Mouse (Mus musculus): ENCODE measurements around the gene Tax1bp3.

Tax1bp3 gene

DNA sequence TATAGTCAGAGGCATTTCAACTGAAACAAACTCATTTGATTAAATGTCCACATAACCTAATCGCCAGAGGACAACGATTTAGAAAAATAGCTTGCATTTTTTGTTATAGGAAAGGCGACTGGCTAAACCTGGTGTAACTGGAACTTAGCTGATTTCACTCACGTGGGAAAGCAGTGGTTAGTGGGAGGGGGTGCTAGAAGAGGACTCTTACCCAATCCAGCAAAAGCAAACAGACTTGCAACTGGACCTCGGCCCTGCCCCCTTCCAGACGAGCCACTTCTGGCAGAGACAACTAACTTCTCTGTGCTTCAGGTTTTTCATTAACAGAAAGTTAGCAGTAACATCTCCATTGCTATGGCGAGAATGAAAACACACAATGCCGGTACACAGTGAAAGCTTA is 1.3 kb upstream of the Tax1bp3 start:
- DNase-seq (ENCODE audit: inconsistent ontology term): no peak

DNA sequence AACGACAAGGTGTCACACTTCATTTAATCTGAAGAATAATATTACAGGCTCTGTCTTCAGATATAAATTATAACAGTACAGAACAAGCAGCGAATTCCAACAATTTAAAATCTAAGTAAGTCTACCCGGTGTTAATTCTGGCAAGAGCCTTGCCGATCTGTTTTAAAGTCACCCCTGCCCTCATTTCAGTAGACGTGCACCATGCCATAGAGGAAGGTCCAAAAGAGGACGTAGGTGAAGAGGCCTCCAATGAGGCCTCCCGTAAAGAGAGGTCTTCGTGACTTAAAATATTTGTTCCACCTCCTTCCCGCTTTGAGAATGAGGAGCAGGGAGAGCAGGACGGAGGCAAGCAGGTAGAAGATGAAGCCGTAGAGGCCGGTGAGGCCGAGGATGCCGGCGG is 697 bp upstream of the Tax1bp3 start:
- DNase-seq (ENCODE audit: inconsistent ontology term): no peak

GRCm38 (mm10) chr11:73177509-73177875 is 609 bp downstream of the Tax1bp3 start:
- peak; percentile 97 for DNase-seq (ENCODE audit: inconsistent ontology term)

GRCm38 (mm10) chr11:73177895-73178294 is 1.0 kb downstream of the Tax1bp3 start:
- no peak for DNase-seq (ENCODE audit: inconsistent ontology term)

DNA sequence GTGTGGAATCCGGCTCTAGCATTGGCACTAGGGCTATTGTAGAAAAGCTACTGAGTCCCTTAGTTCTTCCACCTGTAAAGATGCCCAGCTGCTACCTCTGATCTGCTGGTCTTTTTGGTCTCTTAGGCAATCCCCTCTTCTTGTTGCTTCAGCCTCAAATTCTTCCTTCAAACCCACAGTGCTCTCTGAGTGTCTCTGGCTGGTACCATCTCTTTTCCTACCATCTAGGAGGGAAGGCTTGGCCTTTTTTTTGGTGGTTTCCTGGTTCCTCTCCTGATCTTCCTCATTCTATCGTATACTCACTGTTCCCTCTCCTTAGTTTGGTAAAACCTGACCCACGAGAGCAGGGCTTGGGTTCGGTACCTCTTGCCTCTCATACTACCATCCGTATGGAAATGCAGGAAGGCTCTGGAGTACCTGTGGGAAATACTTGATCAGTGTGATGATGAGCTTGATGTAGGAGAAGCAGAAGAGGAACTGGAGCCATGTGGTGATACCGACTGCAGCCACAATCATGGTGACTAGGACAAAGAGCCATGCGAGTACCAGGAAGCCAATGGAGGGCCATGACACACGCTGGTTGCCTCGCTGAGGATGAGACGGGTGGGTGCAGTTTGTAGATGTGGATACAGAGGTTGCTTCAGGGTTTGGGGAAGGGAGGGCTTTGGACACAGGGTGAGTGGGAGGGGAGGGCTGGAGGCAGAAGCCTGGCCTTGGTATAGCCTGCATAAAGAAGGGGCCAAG is 9.2 kb downstream of the Tax1bp3 start:
- no peak for DNase-seq (ENCODE audit: inconsistent ontology term)

GRCm38 (mm10) chr11:73187231-73187630 is 10.3 kb downstream of the Tax1bp3 start:
- no peak for DNase-seq (ENCODE audit: inconsistent ontology term)

DNA sequence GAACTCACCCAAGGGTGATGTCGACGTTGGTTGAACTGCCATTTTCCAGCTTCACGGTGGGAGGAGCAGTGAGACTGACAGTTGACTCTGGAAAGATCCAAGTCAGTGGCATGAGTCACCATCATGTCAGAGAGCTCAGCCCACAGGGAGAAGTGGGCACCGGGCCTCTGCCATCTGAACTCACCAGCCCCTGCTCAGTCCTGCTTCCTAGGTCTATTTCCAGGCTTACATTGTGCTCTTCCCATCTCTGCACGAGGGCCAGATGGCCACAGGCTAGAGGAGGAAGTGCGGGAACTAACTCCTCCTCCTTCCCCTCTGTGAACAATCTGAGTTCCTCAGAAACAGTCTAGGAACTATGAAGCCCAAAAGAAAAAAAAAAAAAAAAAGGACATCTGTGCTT is 16.2 kb downstream of the Tax1bp3 start:
- no peak for DNase-seq (ENCODE audit: inconsistent ontology term)

DNA sequence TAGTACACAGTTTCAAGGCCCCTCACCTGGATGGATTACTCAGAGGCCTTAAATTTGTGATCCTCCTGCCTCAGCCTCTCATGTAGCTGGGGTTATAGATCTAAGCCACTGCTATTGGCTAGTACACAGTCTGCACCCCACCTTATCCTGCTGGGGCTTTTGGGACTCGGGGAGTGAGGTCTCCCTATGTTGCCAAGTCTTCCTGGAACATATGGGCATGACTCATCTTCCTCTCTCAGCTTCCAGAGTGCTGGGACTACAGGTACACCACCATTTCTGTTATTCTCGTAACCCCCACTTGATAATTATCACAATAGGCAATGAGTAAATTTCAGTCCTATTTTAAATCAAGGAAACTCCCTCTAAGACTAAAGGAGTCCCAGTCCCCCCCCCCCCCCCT is 17.6 kb downstream of the Tax1bp3 start:
- no peak for DNase-seq (ENCODE audit: inconsistent ontology term)

- DNase-seq (ENCODE audit: inconsistent ontology term): no peak
These were observed 21.3 kb downstream of the Tax1bp3 start for GRCm38 (mm10) chr11:73198190-73198589.

DNA sequence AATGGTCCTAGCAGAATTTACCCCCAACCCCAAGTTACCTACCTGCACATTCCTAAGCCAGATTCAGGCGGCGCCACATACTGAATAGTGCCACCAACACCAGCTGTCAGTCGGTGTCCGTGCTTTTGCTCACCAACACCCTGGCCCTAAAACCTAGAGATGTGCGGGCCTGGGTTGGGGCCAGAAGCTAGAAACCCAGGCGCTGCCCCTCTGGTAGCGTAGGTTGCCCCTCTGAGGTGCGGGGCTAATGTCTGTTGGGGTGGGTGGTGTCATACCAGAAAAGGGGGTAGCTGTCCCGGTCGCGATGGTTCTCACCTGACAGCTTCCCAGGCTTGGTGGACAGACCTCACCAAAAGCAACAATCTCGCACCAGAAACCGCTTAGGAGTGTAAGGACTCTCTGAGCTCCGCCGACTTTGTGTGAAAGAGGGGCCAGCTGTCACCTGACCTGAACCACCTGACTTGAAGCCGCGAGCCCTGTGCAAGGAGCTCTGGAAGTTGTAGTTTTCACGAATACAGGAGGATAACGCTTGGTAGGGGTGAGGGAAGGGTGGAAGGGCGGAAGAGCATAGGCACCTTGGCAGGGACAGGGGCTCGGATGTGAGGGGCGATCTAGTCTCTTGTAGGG is 21.8 kb downstream of the Tax1bp3 start, which contains the start of gene Ctns:
Ctns (minus strand) TSS at position 440 of the 627 bp plus-strand sequence.
- DNase-seq (ENCODE audit: inconsistent ontology term): no peak

DNA sequence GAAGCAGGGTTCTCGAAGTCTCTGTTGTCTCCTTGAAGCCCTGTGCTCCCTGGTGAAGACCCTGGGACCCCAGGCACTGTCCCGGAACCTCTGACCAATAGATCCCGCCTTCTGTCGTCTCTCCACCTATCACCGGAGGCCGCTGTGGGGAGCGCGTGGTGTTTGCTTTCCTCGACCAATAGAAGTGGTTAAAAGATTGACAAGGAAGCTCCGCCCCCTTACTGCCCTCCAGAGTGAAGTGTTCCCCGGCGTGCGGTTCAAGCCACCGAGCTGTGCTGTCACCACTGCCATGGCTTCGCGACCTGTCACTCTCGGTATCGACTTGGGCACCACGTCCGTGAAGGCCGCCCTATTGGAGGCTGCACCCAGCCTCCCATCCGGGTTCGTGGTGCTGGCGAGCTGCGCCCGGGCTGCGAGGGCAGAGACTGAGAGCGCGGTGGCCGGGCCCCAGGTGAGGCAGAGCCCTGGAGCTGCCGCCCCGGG is 22.4 kb downstream of the Tax1bp3 start, which contains the start of gene Shpk:
Shpk (plus strand) TSS at position 231 of the 483 bp plus-strand sequence.
- peak; percentile 97 for DNase-seq (ENCODE audit: inconsistent ontology term)

GRCm38 (mm10) chr11:73199879-73200278 is 23.0 kb downstream of the Tax1bp3 start:
- DNase-seq (ENCODE audit: inconsistent ontology term): no peak

DNA sequence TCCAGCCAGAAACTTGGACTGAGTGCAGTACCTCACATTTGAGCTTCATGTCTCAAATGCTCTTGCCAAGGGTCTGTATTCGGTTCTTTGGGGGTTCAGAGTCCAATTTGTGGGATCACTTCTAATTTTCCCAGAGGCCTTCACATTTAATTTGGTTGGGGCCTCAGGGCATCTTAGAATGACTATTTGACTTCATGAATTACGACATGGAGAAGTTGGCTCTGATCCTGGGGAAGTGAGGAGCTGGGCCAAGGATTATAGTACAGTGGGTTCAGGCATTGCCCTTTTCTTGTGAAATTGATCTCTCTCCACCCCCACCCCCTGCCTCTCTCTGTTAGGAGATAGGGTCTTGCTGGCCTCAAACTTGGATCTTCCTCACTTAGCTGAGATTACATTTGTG is 24.1 kb downstream of the Tax1bp3 start:
- DNase-seq (ENCODE audit: inconsistent ontology term): no peak

GRCm38 (mm10) chr11:73201597-73201996 is 24.7 kb downstream of the Tax1bp3 start:
- DNase-seq (ENCODE audit: inconsistent ontology term): no peak

GRCm38 (mm10) chr11:73203895-73204294 is 27.0 kb downstream of the Tax1bp3 start:
- DNase-seq (ENCODE audit: inconsistent ontology term): no peak

DNA sequence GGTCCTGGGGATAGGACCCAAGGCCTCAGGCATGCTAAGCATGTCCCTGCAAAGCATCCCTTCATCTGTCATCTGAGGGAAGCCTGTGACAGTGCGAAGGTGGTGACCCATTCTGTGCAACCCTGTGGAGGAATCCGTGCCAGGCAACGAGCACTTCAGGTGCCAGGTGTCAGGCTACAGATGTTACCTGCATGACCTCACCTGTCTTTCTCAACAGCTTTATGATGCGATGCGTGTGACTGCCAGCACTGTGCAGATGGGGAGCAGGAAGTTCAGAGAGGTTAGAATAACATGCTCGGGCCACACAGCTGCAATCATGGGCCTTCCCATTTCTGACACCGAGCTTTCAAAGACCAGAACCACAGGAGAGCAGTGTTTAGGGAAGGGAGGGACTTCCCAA is 28.3 kb downstream of the Tax1bp3 start:
- no peak for DNase-seq (ENCODE audit: inconsistent ontology term)

- DNase-seq (ENCODE audit: inconsistent ontology term): no peak
These were observed 30.7 kb downstream of the Tax1bp3 start for GRCm38 (mm10) chr11:73207621-73208020.

GRCm38 (mm10) chr11:73213956-73214355 is 37.1 kb downstream of the Tax1bp3 start:
- DNase-seq (ENCODE audit: inconsistent ontology term): no peak

GRCm38 (mm10) chr11:73219671-73220070 is 42.8 kb downstream of the Tax1bp3 start:
- DNase-seq (ENCODE audit: inconsistent ontology term): no peak

GRCm38 (mm10) chr11:73220651-73221050 is 43.8 kb downstream of the Tax1bp3 start:
- DNase-seq (ENCODE audit: inconsistent ontology term): peak; percentile 78

DNA sequence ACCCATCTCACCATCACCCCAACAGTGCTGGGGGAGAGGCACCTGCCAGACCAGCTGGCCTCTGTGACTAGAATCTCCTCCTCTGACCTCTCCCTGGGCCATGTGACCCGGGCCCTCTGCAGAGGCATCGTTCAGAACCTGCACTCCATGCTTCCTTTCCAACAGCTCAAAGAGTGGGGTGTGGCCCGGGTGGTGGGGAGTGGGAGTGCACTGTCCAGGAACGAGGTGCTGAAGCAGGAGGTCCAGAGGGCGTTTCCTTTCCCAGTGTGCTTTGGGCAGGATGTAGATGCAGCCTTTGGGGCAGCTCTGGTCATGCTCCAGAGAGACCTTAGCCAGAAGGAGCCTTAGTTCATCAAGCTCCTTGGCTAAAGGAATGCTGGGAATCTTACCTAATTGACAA is 46.0 kb downstream of the Tax1bp3 start:
- DNase-seq (ENCODE audit: inconsistent ontology term): no peak

GRCm38 (mm10) chr11:73223966-73224365 is 47.1 kb downstream of the Tax1bp3 start:
- no peak for DNase-seq (ENCODE audit: inconsistent ontology term)

- no peak for DNase-seq (ENCODE audit: inconsistent ontology term)
These were observed 49.0 kb downstream of the Tax1bp3 start for GRCm38 (mm10) chr11:73225856-73226255.
